Mouse (Mus musculus) lung, embryonic 14.5 days (tissue): ENCODE measurements around the gene Aqp9. TPM values are rescaled to one million over a fixed set of nuclear protein-coding genes. Genes with fewer than 3 reads are reported as not detected.
A peak's percentile ranks its signal among the peaks of the same experiment; 100 is the strongest.
"Not testable (repeated sequence)": the region's sequence is repeated elsewhere in the genome, so short reads cannot be mapped to it uniquely, and the experiment has no call there.

ENCODE experiments used
- ATAC-seq: fragments of 200-750 bp; cut with Nextera tagmentation; 2 replicates; pipeline ENCODE4 v1.8.0; 2017; ENCODE audit warnings: mild to moderate bottlenecking, moderate TSS enrichment, moderate library complexity; ENCODE audit not compliant: insufficient read depth
- DNase-seq: peaks from one replicate; pipeline ENCODE4 v3.0.0-alpha.2; 2015
- H3K27ac ChIP-seq: fragments of 300-500 bp; sonication (generic); 2 replicates; pipeline ENCODE4 v1.5.1; 2014; ENCODE audit warnings: low read depth, mild to moderate bottlenecking, moderate library complexity
- H3K27me3 ChIP-seq: fragments of 300-500 bp; sonication (generic); 2 replicates; pipeline ENCODE4 v1.6.1; 2014; ENCODE audit warnings: low read length, control low read depth; ENCODE audit not compliant: insufficient read depth
- H3K36me3 ChIP-seq: fragments of 300-500 bp; sonication (generic); 2 replicates; pipeline ENCODE4 v1.6.1; 2014; ENCODE audit warnings: control low read depth; ENCODE audit not compliant: insufficient read depth
- H3K4me1 ChIP-seq: fragments of 300-500 bp; sonication (generic); 2 replicates; pipeline ENCODE4 v1.6.1; 2014; ENCODE audit warnings: antibody characterized with exemption, control low read depth; ENCODE audit not compliant: insufficient read depth
- H3K4me2 ChIP-seq: fragments of 300-500 bp; sonication (generic); 2 replicates; pipeline ENCODE4 v1.6.1; 2014; ENCODE audit warnings: mild to moderate bottlenecking
- H3K4me3 ChIP-seq: fragments of 300-500 bp; sonication (generic); 2 replicates; pipeline ENCODE4 v1.5.1; 2014; ENCODE audit warnings: low read depth, low read length
- H3K9ac ChIP-seq: fragments of 300-500 bp; sonication (generic); 2 replicates; pipeline ENCODE4 v1.6.1; 2014
- H3K9me3 ChIP-seq: fragments of 300-500 bp; sonication (generic); 2 replicates; pipeline ENCODE4 v1.6.1; 2016; ENCODE audit warnings: low read depth, low read length, control low read depth
- CTCF ChIP-seq: IDR thresholded peaks from 2 replicates; pipeline ENCODE4 v1.5.1; 2016; ENCODE audit warnings: antibody characterized with exemption, low read depth
- WGBS: fragments of 180-500 bp; shearing (Covaris S2); extraction: QIAGEN DNeasy Blood & Tissue Kit; methylation state at CpG from one replicate; pipeline ENCODE4 v1.1.7; 2014; 5-methylcytosine and 5-hydroxymethylcytosine counted together
- polyA plus RNA-seq: library from polyadenylated mRNA; unstranded; fragments of >200 nt; fragmentation: Nextera tagmentation; extraction: Ambion mirVana; gene quantifications from 2 replicates; pipeline ENCODE4 v1.2.1, GENCODE M21; 2014

Gene Aqp9
- polyA plus RNA-seq, 1 experiment from 2014 or later, result 0.42 TPM

GRCm38 (mm10) chr9:71137267-71137945 lies 31.1 kb downstream of the Aqp9 start:
- Histone ChIP-seq H3K27ac (no peak overlapping the region), H3K9ac (no peak overlapping the region), H3K27me3 (no peaks in the 10 kb centered on the region), H3K4me1 (no peaks in the 10 kb centered on the region), H3K36me3 (no peaks in the 10 kb centered on the region), H3K9me3 (no peaks in the 10 kb centered on the region), H3K4me2 (no peak overlapping the region), H3K4me3 (no peak overlapping the region)
- ATAC-seq (no peak), DNase-seq (no peak)
- 60% methylated on average over 6 of the region's 6 CpGs for WGBS
- no peak for TF ChIP-seq CTCF

- no peak overlapping the region for H3K27ac ChIP-seq
- no peaks in the 10 kb centered on the region for H3K4me1 ChIP-seq
- no peak for TF ChIP-seq CTCF
- H3K4me3 ChIP-seq, result no peak overlapping the region
- no peak overlapping the region for H3K4me2 ChIP-seq
- DNase-seq (no peak), ATAC-seq (no peak)
- no peaks in the 10 kb centered on the region for H3K27me3 ChIP-seq
- H3K9ac ChIP-seq, result no peak overlapping the region
- no peaks in the 10 kb centered on the region for H3K9me3 ChIP-seq
- WGBS, result 59% methylated on average over 5 of the region's 5 CpGs
- H3K36me3 ChIP-seq, result no peaks in the 10 kb centered on the region
These were observed 33.4 kb downstream of the Aqp9 start for GRCm38 (mm10) chr9:71135073-71135472.

GRCm38 (mm10) chr9:71133190-71133589 lies 35.3 kb downstream of the Aqp9 start:
- TF ChIP-seq CTCF, result no peak
- no peaks in the 10 kb centered on the region for H3K9me3 ChIP-seq
- no peaks in the 10 kb centered on the region for H3K27me3 ChIP-seq
- no peaks in the 10 kb centered on the region for H3K4me1 ChIP-seq
- H3K4me2 ChIP-seq, result no peak overlapping the region
- WGBS, result 61% methylated on average over 5 of the region's 5 CpGs
- H3K4me3 ChIP-seq, result no peak overlapping the region
- no peak overlapping the region for H3K27ac ChIP-seq
- no peak for ATAC-seq
- H3K9ac ChIP-seq, result no peak overlapping the region
- DNase-seq, result no peak
- no peaks in the 10 kb centered on the region for H3K36me3 ChIP-seq

- Histone ChIP-seq H3K4me1 (no peaks in the 10 kb centered on the region), H3K9me3 (no peaks in the 10 kb centered on the region), H3K27me3 (no peaks in the 10 kb centered on the region), H3K36me3 (no peaks in the 10 kb centered on the region), H3K4me2 (no peak overlapping the region), H3K9ac (no peak overlapping the region), H3K4me3 (no peak overlapping the region), H3K27ac (no peak overlapping the region)
- no peak for TF ChIP-seq CTCF
- 35% methylated on average over 5 of the region's 5 CpGs for WGBS
- ATAC-seq (no peak), DNase-seq (no peak)
These were observed 36.7 kb downstream of the Aqp9 start for GRCm38 (mm10) chr9:71131822-71132221.

- peak; percentile 91 for DNase-seq
- 40% methylated on average over 5 of the region's 5 CpGs for WGBS
- Histone ChIP-seq H3K4me3 (no peak overlapping the region), H3K9me3 (no peaks in the 10 kb centered on the region), H3K4me1 (no peaks in the 10 kb centered on the region), H3K36me3 (no peaks in the 10 kb centered on the region), H3K9ac (no peak overlapping the region), H3K27ac (no peak overlapping the region), H3K27me3 (no peaks in the 10 kb centered on the region), H3K4me2 (no peak overlapping the region)
- no peak for ATAC-seq
- TF ChIP-seq CTCF, result peak; percentile 86
These were observed 39.6 kb downstream of the Aqp9 start for GRCm38 (mm10) chr9:71128911-71129310.

- WGBS, result 18% methylated on average over 2 of the region's 2 CpGs
These were observed 42.3 kb downstream of the Aqp9 start for GRCm38 (mm10) chr9:71126205-71126604.

GRCm38 (mm10) chr9:71123095-71123494 lies 45.4 kb downstream of the Aqp9 start:
- H3K4me2 ChIP-seq, ATAC-seq, H3K4me1 ChIP-seq, H3K9me3 ChIP-seq, H3K4me3 ChIP-seq, H3K27me3 ChIP-seq, H3K36me3 ChIP-seq, H3K27ac ChIP-seq, DNase-seq, H3K9ac ChIP-seq: not testable (repeated sequence)
- WGBS, result 84% methylated on average over 8 of the region's 8 CpGs

More at GRCm38 (mm10) chr9:71126205-71126604, 42.3 kb downstream of the Aqp9 start:
- Histone ChIP-seq H3K9ac (no peak overlapping the region), H3K4me2 (no peak overlapping the region), H3K27ac (no peak overlapping the region), H3K27me3 (no peaks in the 10 kb centered on the region), H3K9me3 (no peaks in the 10 kb centered on the region), H3K4me3 (no peak overlapping the region), H3K36me3 (no peaks in the 10 kb centered on the region), H3K4me1 (no peaks in the 10 kb centered on the region)
- ATAC-seq, result no peak
- peak; percentile 51 for TF ChIP-seq CTCF
- DNase-seq, result peak; percentile 28
